Mouse (Mus musculus) G1E (cell line): Measurements from ENCODE around the gene Ccar1.

Experiments used
- CTCF ChIP-seq: IDR thresholded peaks from 2 replicates; pipeline ENCODE4 v1.5.1; 2012; ENCODE audit warnings: low read depth, low read length, inconsistent platforms, mixed read lengths
- TAL1 ChIP-seq: conservative IDR thresholded peaks from 2 replicates; pipeline ENCODE4 v1.6.1; 2012; ENCODE audit warnings: low read depth, low read length, inconsistent platforms, mixed read lengths

- TF ChIP-seq CTCF, result no peak
- no peak for TF ChIP-seq TAL1
These were observed 11.2 kb upstream of the Ccar1 start for GRCm38 (mm10) chr10:62803296-62803695.
